Mouse (Mus musculus) adrenal gland (tissue): ENCODE measurements around the gene Fcna.

Experiments
- intact Hi-C: fragments of 180-260 bp; cut with DNase I; formaldehyde crosslinking; loops from one replicate; pipeline ENCODE4 v1.15.1; 2025

Fcna gene

DNA sequence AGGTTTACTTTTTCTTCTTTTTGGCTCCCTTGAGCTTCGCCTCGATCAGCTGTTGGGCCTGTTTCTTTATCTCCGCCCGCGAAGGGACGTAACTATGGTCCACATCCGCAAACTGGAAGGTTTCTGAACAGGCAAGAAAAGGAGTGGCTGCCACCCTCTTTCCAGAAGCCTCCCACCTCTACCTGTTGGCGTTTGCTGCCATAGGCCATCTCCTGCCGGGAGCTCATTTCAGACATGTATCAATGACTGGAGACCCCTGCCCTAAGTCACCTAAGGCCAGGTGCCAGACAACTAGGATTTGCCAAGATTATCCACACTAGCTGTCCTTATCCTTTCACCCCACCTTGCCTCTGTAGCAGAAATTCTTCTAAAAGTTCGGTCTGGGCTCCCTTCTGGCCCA is 19.2 kb downstream of the Fcna start:
- intact Hi-C loops = no loop called here

DNA sequence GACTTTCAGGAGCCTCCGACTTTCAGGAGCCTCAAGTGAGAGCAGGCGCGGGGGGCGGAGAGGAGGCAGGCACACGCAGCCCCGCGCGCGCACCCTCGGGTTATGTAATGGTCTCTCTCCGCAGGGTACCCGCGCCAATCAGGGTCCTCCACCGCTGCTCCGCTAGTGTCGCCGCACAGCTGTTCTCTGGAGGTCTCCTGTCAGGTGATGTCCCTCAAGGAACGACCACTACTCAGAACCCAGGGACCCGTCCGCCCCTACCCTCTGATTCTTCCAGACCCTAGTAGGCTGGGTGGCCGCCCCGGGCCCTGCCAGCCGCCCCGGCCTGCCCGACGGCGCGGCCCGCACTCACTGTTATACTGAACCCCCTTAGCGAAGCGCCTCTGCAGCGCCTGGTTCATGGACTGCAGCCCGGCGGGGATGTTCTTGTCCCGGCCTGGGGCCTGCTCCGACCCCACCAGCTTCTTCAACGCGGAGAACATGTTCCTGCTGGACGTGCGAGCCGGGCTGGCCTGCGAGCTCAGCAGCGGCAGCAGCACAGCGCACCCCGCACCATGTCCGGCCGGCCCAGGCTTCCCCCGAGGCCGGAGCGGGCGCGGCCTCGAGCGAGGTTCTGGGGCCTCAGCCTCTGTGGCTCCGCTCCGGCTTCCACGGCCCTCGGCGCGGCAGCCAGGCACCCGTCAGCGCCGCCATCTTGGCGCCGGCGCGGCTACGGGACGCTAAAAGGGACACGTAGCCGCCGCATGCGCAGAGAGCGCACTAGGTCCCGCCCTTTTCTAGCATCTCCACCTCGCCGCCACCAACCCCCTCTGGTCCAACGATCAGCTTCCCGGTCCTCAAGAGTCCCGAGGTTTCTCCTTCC is 19.8 kb downstream of the Fcna start, which contains the start of gene Rabl6:
Gene Rabl6, minus strand, starts transcription at position 761 of the 862 bp plus-strand sequence.
- intact Hi-C loops = no loop called here

DNA sequence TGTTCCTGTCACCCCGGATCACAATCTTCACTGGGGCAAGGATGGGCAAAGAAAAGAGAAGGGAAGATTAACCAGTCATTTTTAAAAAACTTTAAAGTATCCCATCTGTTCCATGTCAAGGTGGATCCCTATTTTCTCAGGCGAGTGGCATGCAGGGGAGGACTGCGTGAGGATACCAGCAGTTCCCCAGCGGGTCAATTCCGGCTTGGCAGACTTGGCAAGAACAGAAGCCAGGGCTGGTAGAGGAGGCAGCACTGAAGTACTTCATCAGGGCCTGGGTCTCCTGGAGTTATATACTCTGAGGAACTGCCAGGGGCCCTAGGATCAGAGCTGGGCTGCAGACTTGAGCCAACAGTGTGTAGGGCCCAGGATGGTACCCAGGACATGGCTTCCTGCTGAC is 25.3 kb downstream of the Fcna start:
- intact Hi-C loops = no loop called here

DNA sequence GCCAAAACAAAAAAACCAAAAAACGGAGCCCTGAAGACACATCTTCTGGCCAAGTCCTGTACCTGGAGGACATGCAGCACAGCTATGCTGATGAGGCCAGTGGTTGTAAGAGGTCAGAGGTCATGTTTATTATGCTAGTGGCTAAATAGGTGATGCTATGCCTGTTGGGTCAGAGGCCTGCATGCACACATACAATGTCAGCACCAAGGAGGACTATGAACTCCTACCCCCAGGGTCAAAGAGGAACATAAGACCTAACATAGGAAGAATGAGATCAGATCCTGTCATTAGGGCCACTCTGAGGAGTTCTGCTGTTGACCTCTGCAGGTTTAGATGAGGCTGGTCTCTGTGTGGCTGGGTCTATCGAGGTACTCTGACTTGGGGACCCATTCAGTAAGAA is 27.8 kb downstream of the Fcna start:
- intact Hi-C loops = no loop called here

DNA sequence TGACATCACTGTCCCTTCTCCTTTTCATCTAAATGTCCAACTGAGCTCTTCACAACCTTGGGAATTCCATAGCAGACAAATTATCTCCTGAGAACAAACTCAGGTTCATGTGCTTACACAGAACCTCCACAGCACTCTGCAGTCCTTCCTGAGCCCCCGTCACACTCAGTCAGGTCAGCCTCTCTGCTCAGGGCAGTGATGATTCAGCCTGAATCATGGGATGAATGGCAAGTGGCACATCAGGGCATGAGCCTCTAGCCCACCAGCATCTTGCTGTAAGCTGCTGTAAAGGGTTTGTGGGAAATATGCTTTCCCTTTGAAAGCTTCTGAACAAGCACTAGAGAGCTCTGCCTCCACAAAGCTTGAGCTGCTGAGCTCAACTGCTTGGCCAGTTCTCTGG is 29.1 kb downstream of the Fcna start:
- intact Hi-C loops = no loop called here

DNA sequence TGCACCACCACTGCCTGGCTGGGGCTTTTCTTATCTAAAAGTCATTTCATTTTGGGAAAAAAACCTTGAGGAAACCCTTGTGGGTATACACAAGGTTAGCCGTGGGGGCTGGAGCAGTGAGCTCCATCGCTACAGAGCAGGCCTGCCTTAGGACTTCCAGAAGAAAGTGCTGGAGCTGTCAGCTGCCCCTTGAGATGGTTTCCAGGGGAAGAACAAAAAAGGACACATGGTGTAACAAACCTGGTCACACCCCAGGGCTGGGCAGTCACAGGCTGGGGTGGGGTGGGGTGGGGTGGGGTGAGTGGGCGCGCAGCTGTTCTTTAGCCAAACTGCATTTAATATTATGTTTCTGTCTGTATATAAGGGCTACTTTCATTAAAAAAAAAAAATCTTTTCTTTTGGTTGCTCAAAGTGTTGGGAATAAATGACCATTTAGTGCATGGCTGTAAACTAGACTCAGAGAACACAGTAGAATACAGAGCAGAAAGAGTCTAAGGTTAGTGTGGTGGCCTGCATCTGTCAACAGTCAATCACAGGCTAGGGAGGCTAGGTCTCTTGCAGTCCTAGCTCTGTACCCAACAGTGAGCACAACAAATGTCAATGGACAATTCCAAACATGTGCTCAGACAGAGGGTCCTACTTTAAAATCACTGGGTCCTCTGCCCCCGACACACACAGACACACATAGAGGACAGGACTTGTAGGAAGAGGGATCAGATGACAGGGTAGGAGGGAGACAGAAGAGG is 30.9 kb downstream of the Fcna start:
- intact Hi-C loops = no loop called here

DNA sequence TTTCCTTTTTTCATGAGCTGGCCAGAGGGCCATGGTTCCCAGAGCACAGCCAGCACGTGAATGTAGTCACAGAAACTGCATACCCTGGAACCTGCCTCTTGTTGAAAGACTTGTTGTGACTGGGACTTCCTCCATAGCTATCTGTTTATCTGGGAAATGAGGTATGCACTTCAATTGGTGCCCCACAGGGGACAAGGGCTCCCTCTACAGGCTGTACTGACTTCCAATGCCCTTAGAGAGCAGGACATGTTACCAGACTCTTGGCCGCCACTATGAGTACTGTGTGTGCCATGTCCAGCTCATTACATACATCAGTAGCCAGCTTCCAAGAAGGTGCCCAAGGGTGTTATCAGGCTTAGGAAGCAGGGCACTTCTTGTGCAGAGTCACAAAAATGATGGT is 36.0 kb downstream of the Fcna start:
- intact Hi-C loops = no loop called here

DNA sequence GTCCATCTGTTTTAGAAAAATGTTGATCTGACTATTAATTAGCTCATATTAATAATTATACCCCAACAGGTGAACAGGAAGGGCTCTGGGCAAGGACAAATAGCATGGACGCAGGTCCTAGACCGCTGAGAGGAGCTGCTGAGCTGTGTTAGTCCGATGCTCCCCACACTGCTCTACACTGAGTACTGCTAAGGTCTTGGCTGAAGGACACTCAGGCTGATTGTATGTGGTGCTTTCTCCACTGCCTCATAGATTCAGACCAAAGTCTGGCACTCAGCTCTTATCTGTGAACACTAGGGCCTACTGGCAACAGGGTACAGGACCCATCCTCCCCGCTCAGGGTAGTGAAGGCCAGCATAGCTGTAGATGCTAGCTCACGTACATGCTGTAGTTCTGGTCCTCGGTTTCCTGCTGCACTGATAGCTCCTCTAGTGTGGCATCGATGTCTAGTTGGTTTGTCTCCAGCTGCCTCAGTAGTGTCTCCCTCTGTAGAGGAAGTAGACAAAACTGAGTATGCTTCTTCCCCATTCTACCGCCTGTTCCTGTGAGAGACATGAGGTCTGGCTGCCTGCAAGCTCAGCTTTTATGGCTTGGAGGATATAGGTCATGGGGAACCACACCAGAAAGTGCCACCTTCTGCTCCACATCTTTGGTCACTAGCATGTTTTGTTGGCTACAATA is 39.5 kb downstream of the Fcna start:
- intact Hi-C loops = no loop called here

DNA sequence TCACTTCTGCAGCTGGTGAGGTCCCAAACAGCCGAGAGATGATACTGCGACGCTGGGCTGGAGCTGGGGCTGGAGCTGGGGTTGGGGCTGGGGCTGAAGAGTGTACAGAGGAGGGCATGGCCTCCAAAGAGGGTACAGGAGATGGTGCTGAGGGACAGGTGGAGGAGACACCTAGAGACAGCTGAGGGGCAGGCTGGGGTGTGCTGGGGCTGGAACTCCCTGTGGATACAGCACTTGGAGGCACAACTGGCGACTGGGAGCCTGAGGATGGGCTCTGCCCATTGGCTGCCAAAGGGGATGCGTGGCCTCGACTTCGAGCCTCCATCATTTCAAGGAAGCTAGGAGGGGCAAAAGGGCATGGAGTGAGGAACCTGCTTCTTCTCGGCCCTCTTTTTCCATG is 40.5 kb downstream of the Fcna start:
- intact Hi-C loops = no loop called here

DNA sequence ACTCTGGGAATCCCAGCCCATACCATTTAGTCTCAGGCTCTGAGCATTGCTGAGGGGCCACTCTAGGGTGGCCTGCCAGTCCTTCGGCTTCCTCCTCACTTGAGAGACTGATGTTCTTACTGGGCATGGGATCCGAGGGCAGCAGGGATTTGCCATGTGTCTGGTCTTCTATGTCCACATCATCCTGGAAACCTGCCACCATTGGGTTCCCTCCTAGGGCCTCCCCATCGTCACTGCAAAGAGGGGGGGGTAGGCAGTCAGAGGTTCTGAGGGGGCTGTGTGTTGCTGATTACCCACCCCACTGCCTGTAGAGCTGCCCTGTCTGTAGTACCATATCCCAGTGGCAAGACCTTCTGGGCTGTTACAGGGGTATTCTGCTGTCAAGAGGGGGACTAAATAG is 42.2 kb downstream of the Fcna start:
- intact Hi-C loops = no loop called here

DNA sequence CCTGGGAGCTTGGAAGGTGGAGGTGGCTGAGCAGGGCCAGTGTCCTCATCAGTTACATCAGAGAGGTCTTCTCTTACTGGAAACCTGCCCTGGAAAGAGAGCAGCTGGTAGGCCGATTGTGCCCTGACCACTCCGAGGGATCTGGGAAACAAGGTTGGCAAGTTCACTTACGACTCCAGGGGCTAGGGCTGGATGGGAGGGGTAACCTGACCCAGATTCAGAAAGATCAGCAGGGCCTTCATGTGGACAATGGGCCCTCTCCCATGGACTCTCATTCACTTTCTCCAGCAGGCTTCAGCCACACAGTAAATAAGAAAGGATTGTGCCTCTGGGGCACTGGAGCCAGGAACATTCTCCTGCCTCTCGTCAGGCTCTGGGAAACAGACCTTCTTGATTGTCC is 43.0 kb downstream of the Fcna start:
- intact Hi-C loops = no loop called here

DNA sequence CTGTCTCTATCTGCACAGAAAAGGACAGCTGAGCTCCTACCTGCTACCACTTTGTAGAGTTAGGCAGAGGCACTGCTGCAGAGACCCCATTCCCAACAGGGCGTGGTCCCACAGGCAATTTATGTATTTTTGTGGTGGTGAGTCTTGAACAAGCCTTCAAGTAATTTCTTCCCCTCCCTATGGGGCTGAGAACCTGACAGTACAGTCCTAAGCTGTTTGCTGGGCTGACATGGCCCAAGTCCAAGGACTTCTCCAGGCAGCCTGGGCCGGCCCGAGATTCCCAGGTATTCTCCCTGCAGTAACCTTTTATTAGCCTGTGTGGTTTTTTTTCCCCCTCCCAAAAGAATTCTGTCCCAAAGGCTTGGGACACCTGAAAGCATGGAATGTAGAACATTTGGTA is 43.7 kb downstream of the Fcna start:
- intact Hi-C loops = no loop called here

DNA sequence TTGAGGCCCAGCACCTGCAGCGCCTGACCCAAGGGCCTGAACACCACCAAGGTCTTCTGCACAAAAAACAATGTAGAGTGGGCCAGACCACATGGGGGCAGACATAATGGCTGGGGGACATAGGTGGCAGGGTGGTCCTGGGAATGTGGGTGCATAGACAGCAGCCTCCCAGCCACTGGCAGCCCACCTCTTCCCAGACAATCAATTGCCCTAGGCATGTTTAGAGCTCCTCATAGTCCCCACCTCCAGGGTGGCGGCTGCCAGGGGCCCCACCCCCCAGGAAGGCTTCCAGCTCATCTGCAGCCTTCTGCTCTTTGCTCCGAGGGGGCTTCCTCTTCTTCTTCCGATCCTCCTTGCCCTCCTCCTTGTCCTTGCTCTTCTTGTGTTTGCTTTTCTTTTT is 44.3 kb downstream of the Fcna start:
- intact Hi-C loops = no loop called here

DNA sequence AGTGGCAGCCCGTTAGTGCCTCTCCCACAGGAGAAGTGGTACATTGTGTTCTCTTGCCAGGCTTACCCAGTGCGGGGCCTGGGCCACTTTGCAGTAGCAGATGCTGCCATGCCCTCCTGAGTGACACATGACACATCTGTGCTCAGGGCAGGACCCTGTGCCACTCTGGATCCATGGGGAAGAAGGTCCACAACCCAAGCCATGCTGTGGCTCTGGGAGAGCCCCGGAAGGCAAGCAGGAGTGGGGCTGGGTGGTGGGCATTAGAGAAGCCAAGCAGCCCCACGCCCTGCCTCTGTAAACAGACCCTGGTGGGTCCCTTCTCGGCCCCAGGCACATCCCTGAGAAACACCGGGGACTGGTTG is 44.7 kb downstream of the Fcna start:
- intact Hi-C loops = no loop called here

DNA sequence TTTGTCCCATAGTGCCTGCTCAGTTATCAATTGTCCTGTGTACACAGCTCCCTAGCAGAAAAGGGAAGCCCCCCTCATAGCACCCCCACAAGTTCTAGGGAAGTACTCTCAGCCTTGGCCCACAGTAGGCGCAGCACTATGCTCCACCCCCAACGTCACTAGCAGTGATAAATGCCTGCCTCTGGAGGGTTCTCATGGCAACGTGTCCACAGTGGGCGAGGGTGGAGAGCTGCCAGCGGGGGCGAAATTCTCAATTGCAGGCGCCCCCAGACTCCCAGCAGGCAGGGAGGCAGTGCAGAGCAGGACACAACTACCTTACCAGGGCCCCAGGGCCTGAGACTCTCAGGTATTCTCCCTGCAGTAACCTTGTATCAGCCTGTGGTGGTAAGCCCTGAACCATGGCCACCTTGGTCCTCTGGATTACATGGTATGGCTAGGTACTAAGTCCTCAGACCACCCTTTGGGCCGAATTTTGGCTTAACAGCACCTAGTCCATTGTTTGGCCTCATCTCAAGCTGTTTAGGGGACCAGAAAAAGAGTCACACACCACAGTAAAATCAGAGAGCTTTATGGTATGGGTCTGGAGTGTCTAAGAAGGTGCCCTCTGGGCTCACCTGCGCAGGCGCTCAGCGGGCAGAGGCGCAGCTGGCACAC is 45.2 kb downstream of the Fcna start:
- intact Hi-C loops = no loop called here

DNA sequence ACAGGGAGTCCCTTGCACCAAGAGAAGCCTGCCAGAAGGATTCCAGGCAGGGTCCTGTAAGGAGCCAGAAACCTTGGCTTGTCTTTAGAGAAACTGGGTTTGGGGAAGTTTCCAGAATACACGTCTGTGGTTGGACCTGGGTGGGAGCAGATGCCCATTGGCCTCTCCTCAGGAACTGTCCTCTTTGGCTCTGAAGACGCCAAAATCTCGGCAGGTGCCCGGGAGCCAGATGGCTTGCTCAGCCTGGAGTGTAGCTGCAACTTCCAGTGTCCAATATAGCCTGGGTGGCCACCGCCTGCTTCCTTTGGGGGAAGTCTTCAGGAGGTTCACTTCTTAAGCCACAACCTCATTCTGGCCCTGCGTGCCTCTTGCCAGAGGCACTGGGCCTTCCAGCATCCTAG is 45.9 kb downstream of the Fcna start:
- intact Hi-C loops = no loop called here

DNA sequence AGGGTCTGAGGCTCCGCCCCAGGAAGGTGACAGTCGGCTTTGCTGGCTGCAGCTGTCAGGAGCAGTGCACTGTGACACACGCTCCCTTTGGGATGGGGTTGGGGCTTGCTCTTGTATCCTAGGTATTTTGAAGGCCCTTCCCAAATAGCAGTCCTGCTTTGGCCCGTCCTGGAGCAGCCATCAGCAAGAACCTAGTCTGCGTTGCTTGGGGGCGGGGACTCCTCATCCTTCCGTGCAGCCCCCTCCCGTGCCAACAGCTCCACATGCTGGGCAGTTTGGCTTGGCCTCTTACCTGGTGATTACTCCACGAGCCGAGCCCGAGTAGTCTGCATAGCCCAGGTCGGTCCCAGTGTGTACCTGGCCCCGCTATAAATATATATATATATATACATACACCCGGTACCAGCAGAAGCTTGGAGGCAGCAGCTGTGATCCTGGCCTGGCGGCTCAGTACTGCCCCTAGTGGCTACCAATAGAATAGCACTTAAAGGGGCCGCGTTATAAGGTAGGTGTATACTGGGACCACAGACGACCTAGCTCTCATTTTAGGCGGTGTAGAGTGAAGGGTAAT is 46.5 kb downstream of the Fcna start, which contains the start of gene Ajm1:
Gene Ajm1, minus strand, starts transcription at position 464 of the 571 bp plus-strand sequence.
- intact Hi-C loops = no loop called here

DNA sequence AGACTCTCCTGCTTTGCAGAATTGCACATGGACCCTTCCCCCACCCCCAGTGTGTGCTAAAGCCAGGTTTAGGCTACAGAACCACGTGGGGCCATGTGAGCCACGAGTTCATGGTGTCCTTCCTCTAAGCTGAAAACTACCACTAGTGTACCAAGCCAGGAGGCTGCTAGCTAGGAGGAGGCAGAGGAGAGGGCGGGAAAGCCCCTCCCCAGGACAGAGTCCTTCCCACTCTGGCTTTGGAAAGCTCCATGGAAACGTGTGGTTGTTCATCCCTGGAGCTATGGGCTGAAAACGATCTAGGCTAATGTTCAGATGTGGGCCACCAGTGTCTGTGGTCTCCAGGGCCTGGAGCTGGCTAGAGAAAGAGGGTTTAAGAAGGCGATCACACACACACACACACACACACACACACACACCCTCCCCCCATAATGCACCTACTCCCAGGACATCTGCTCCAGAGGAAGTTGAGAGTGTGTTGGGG is 47.2 kb downstream of the Fcna start:
- intact Hi-C loops = no loop called here

DNA sequence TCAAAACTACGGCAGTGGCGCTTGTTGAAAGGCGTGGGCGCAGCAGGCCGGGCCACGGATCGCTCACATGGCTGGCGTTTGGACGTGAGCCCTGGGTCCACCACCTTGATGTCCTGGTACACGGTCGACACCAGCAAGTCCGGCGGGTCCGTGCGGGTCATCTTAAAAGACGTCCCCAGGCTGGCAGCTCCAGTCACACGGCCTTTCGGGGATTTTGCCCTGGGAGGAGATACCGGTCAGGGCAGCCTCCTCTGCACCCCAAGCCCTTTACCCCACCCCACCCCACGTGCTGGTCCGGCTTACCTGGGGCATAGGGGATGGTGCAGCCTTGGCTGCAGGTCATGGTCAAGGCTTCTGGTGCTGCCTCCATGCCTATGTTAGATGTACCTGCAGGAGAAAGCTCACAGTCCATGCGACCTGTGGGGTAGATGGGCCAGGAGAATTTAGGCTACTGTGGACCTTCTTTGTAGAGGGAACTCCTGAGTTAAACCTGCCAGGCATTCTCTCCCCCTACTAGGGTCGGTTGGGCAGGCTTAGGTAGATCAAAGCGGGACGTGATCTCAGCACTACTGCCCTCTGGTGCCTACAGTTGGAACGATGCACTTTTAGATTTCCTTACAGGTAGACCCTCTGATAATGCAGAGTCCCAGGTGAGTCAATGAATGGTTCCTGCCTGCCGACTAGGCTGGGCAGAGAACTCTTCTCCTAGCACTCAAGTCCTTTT is 47.9 kb downstream of the Fcna start:
- intact Hi-C loops = no loop called here
